Mouse (Mus musculus): Measurements from ENCODE around the gene Slc45a3. TPM values are rescaled to one million over a fixed set of nuclear protein-coding genes. Genes with fewer than 3 reads are reported as not detected.

The Slc45a3 gene
- polyA plus RNA-seq, 1 experiment = 0.74 TPM

DNA sequence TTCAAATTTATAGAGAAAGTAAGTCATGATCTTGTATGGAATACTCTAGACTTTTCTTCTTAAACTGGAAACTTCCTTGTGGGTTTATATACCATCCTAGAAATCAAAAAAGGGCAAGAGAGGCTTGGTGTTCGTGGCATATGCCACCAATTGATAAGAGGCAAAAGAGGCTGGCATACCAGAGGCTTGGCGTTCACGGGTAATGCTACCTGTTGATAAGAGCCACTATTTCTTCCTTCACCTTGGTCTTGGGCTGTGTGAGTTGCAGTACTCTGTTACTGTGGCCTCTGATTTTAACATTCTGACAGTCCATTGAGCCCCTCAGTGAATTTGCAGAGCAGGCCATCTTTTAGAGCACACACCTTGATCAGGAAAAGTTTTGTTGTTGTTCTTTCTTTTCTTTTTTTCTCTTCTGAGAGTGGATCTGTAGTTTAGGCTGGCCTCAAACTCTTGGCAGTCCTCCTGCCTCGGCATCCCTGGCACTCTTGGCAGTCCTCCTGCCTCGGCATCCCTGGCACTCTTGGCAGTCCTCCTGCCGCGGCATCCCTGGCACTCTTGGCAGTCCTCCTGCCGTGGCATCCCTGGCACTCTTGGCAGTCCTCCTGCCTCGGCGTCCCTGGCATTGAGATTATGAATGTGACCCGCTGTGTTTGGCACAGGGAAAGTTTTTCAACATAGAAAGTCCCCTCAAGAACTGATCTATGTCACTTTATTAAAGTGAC lies 64.3 kb downstream of the Slc45a3 start:
- H3K27me3 ChIP-seq (ENCODE audit: control insufficient read depth, insufficient read depth, insufficient read length) = no peaks in the 10 kb centered on the region
- no peak overlapping the region for H3K4me3 ChIP-seq
- H3K4me2 ChIP-seq (ENCODE audit: low read depth) = no peak overlapping the region
- H3K79me2 ChIP-seq (ENCODE audit: control insufficient read depth, insufficient read depth) = no peaks in the 10 kb centered on the region
- TF ChIP-seq E2F4 (IDR thresholded peaks at IDR 0.05; ENCODE audit: insufficient read depth) (no peak), SRF (IDR thresholded peaks at IDR 0.05; ENCODE audit: control insufficient read depth, insufficient read length, low read depth) (no peak), REST (IDR thresholded peaks at IDR 0.05; ENCODE audit: insufficient read depth, insufficient read length) (no peak), TCF12 (IDR thresholded peaks at IDR 0.05; ENCODE audit: insufficient read depth, poor library complexity, severe bottlenecking) (no peak), CEBPB (IDR thresholded peaks at IDR 0.05; ENCODE audit: insufficient read depth, poor library complexity, severe bottlenecking) (no peak), POLR2AphosphoS2 (IDR thresholded peaks at IDR 0.05; ENCODE audit: insufficient read length, low read depth) (no peak), USF1 (IDR thresholded peaks at IDR 0.05; ENCODE audit: low read depth) (no peak)
- peaks cover 60% of the 10 kb centered on the region for H3K36me3 ChIP-seq (ENCODE audit: control insufficient read depth, insufficient read depth)
- no peak overlapping the region for H3ac ChIP-seq (ENCODE audit: control insufficient read depth, insufficient read length)

DNA sequence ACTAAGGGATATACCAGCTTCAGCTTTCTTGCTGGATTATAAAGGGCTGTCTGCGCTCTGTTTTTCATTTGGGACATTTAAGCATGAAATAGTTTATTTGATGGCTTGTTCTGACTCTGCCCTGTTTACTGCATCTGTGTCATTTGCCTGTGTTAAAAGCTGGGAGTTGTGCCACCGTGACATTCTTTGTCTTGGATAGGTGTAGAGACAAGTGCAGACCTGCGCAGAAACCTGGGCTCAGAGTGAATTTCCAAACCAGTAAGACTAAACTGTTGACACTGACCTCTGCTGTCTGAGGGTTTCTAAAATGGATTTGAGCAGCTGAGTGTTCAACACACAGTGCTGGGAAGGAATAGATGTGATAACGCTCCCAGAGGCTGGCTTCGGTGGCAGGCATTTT lies 65.2 kb downstream of the Slc45a3 start:
- H3K79me2 ChIP-seq (ENCODE audit: control insufficient read depth, insufficient read depth) = no peaks in the 10 kb centered on the region
- TF ChIP-seq SRF (IDR thresholded peaks at IDR 0.05; ENCODE audit: control insufficient read depth, insufficient read length, low read depth) = no peak
- TF ChIP-seq TCF12 (IDR thresholded peaks at IDR 0.05; ENCODE audit: insufficient read depth, poor library complexity, severe bottlenecking) = no peak
- no peak for TF ChIP-seq TCF3 (IDR thresholded peaks at IDR 0.05; ENCODE audit: insufficient read length, low read depth)
- no peak for TF ChIP-seq E2F4 (IDR thresholded peaks at IDR 0.05; ENCODE audit: insufficient read depth)
- TF ChIP-seq CEBPB (IDR thresholded peaks at IDR 0.05; ENCODE audit: insufficient read depth, poor library complexity, severe bottlenecking) = no peak
- TF ChIP-seq MYOG (IDR thresholded peaks at IDR 0.05; ENCODE audit: control insufficient read depth in 1 of 3, insufficient read depth in 1 of 3, insufficient read length in 2 of 3, low read depth in 2 of 3) = no peak
- TF ChIP-seq POLR2AphosphoS2 (IDR thresholded peaks at IDR 0.05; ENCODE audit: insufficient read length, low read depth) = no peak
- no peak for TF ChIP-seq POLR2A (IDR thresholded peaks at IDR 0.05; ENCODE audit: insufficient read length, low read depth)
- no peak for TF ChIP-seq REST (IDR thresholded peaks at IDR 0.05; ENCODE audit: insufficient read depth, insufficient read length)
- no peak for TF ChIP-seq MAX (IDR thresholded peaks at IDR 0.05; ENCODE audit: low read depth)
- no peak for TF ChIP-seq MYOD1 (IDR thresholded peaks at IDR 0.05; ENCODE audit: control insufficient read depth in 1 of 3, insufficient read length in 2 of 3, low read depth in 2 of 3)
- TF ChIP-seq USF1 (IDR thresholded peaks at IDR 0.05; ENCODE audit: low read depth) = no peak
- H3K4me3 ChIP-seq = no peak overlapping the region
- peaks cover 52% of the 10 kb centered on the region for H3K36me3 ChIP-seq (ENCODE audit: control insufficient read depth, insufficient read depth)
- H3K27me3 ChIP-seq (ENCODE audit: control insufficient read depth, insufficient read depth, insufficient read length) = no peaks in the 10 kb centered on the region
- H3K4me2 ChIP-seq (ENCODE audit: low read depth) = no peak overlapping the region
- H3ac ChIP-seq (ENCODE audit: control insufficient read depth, insufficient read length) = no peak overlapping the region

DNA sequence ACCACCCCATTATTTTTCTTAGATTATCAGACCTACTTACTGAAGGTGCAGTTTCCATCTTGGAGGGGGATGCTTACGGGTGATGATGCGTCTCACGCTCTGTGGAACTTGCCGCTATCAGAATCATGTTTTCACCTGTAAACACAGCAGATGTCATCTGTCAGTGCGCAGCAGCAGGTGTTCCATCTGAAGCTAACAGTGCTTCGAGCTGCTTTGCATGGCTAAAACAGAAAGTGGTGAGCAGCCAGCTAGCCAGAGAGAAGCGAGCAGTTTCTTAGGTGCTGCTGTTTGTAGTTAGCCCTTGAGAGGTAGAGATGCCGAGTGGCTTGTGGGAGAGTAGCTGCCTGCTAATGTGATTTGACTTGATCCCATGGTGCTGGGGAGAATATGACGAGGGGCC lies 65.6 kb downstream of the Slc45a3 start:
- Histone ChIP-seq H3K27me3 (ENCODE audit: control insufficient read depth, insufficient read depth, insufficient read length) (no peaks in the 10 kb centered on the region), H3K4me2 (ENCODE audit: low read depth) (no peak overlapping the region), H3K36me3 (ENCODE audit: control insufficient read depth, insufficient read depth) (peaks cover 48% of the 10 kb centered on the region), H3K79me2 (ENCODE audit: control insufficient read depth, insufficient read depth) (no peaks in the 10 kb centered on the region), H3K4me3 (no peak overlapping the region), H3ac (ENCODE audit: control insufficient read depth, insufficient read length) (no peak overlapping the region)
- no peak for TF ChIP-seq POLR2AphosphoS2 (IDR thresholded peaks at IDR 0.05; ENCODE audit: insufficient read length, low read depth)
- TF ChIP-seq MYOG (IDR thresholded peaks at IDR 0.05; ENCODE audit: control insufficient read depth in 1 of 3, insufficient read depth in 1 of 3, insufficient read length in 2 of 3, low read depth in 2 of 3) = no peak
- TF ChIP-seq CEBPB (IDR thresholded peaks at IDR 0.05; ENCODE audit: insufficient read depth, poor library complexity, severe bottlenecking) = no peak
- no peak for TF ChIP-seq MYOD1 (IDR thresholded peaks at IDR 0.05; ENCODE audit: control insufficient read depth in 1 of 3, insufficient read length in 2 of 3, low read depth in 2 of 3)
- TF ChIP-seq TCF12 (IDR thresholded peaks at IDR 0.05; ENCODE audit: insufficient read depth, poor library complexity, severe bottlenecking) = no peak
- no peak for TF ChIP-seq E2F4 (IDR thresholded peaks at IDR 0.05; ENCODE audit: insufficient read depth)
- no peak for TF ChIP-seq USF1 (IDR thresholded peaks at IDR 0.05; ENCODE audit: low read depth)
- no peak for TF ChIP-seq TCF3 (IDR thresholded peaks at IDR 0.05; ENCODE audit: insufficient read length, low read depth)

GRCm38 (mm10) chr1:132030574-132030973 lies 67.8 kb downstream of the Slc45a3 start:
- Histone ChIP-seq H3K79me2 (ENCODE audit: control insufficient read depth, insufficient read depth) (no peaks in the 10 kb centered on the region), H3K4me3 (no peak overlapping the region), H3K4me2 (ENCODE audit: low read depth) (no peak overlapping the region), H3K27me3 (ENCODE audit: control insufficient read depth, insufficient read depth, insufficient read length) (no peaks in the 10 kb centered on the region), H3K36me3 (ENCODE audit: control insufficient read depth, insufficient read depth) (peaks cover 35% of the 10 kb centered on the region), H3ac (ENCODE audit: control insufficient read depth, insufficient read length) (no peak overlapping the region)
- TF ChIP-seq TCF12 (IDR thresholded peaks at IDR 0.05; ENCODE audit: insufficient read depth, poor library complexity, severe bottlenecking) (no peak), E2F4 (IDR thresholded peaks at IDR 0.05; ENCODE audit: insufficient read depth) (no peak), MYOD1 (IDR thresholded peaks at IDR 0.05; ENCODE audit: control insufficient read depth in 1 of 3, insufficient read length in 2 of 3, low read depth in 2 of 3) (no peak), MAX (IDR thresholded peaks at IDR 0.05; ENCODE audit: low read depth) (no peak), POLR2AphosphoS2 (IDR thresholded peaks at IDR 0.05; ENCODE audit: insufficient read length, low read depth) (no peak), CEBPB (IDR thresholded peaks at IDR 0.05; ENCODE audit: insufficient read depth, poor library complexity, severe bottlenecking) (no peak), SRF (IDR thresholded peaks at IDR 0.05; ENCODE audit: control insufficient read depth, insufficient read length, low read depth) (no peak), MYOG (IDR thresholded peaks at IDR 0.05; ENCODE audit: control insufficient read depth in 1 of 3, insufficient read depth in 1 of 3, insufficient read length in 2 of 3, low read depth in 2 of 3) (no peak), USF1 (IDR thresholded peaks at IDR 0.05; ENCODE audit: low read depth) (no peak), REST (IDR thresholded peaks at IDR 0.05; ENCODE audit: insufficient read depth, insufficient read length) (no peak), POLR2A (IDR thresholded peaks at IDR 0.05; ENCODE audit: insufficient read length, low read depth) (no peak), TCF3 (IDR thresholded peaks at IDR 0.05; ENCODE audit: insufficient read length, low read depth) (no peak)
